ENCODE assay signal across 11 mouse cellular contexts in genomic region chrX:129974816-129975215, GRCm38 (mm10).
DNase-seq lines count a peak whose midpoint lies in the region; ATAC-seq and TF ChIP-seq lines count a peak whose summit lies in the region.
"Had no signal": no experiment of that assay in that cellular context is flagged by ENCODE, and none has a peak within 500 bp of the region (broad histone marks: within the 10 kb centered on the region; RNA-seq: fewer than 3 reads in every experiment).

No protein-coding gene starts in this region.

- DNase-seq in frontal cortex, postnatal 10 days (ENCODE audit: low spot score in 2 of 2) = no peak
- DNase-seq in liver, postnatal 0 days = no peak
- DNase-seq in liver = no peak
- DNase-seq in cerebellum, adult 11-12 months = peak; percentile 28
- DNase-seq in naive thymus-derived CD4-positive, alpha-beta T cell, adult 2 months (ENCODE audit: low read depth) = peak; percentile 1
- no peak for DNase-seq in kidney, postnatal 10 days
- no peak for DNase-seq in adrenal gland, postnatal 14 days
- DNase-seq: lung, postnatal 10 days had no signal

- WGBS in liver, postnatal 0 days (ENCODE audit: insufficient replicate concordance) = 54% methylated on average over 4 of the region's 4 CpGs

- H3K4me1 ChIP-seq in liver, postnatal 0 days (ENCODE audit: insufficient read depth) = no peaks in the 10 kb centered on the region
- H3K4me1 ChIP-seq: limb, embryonic 10.5 days; neural tube, embryonic 13.5 days had no signal

- H3K4me2 ChIP-seq in liver, postnatal 0 days (ENCODE audit: low read depth, low read length) = no peak overlapping the region
- H3K4me2 ChIP-seq: neural tube, embryonic 13.5 days had no signal

- no peak overlapping the region for H3K9ac ChIP-seq in liver, postnatal 0 days (replicated peaks)
- H3K9ac ChIP-seq: neural tube, embryonic 13.5 days had no signal

- no peak for TF ChIP-seq EP300 in liver, postnatal 0 days (IDR thresholded peaks at IDR 0.05; ENCODE audit: low read depth)

- H3K27me3 ChIP-seq in liver, postnatal 0 days (ENCODE audit: insufficient read depth, low read length) = no peaks in the 10 kb centered on the region
- H3K27me3 ChIP-seq: neural tube, embryonic 13.5 days had no signal

- no peak overlapping the region for H3K4me3 ChIP-seq in liver, postnatal 0 days (ENCODE audit: low read depth, low read length)
- H3K4me3 ChIP-seq: limb, embryonic 10.5 days; neural tube, embryonic 13.5 days had no signal

- peak; percentile 65 for ATAC-seq in frontal cortex, adult (ENCODE audit: low TSS enrichment)
- ATAC-seq in liver, postnatal 0 days = no peak

- no peak overlapping the region for H3K27ac ChIP-seq in liver, postnatal 0 days (ENCODE audit: low read depth)
- H3K27ac ChIP-seq: limb, embryonic 10.5 days; neural tube, embryonic 13.5 days had no signal

- H3K9me3 ChIP-seq in liver, postnatal 0 days (ENCODE audit: low read length) = no peaks in the 10 kb centered on the region
- H3K9me3 ChIP-seq: limb, embryonic 10.5 days; neural tube, embryonic 13.5 days had no signal

- TF ChIP-seq CTCF in liver, postnatal 0 days (IDR thresholded peaks at IDR 0.05; ENCODE audit: low read depth) = 0 out of 2 replicates have a peak, but pooled peaks have one; percentile 13

- H3K36me3 ChIP-seq in liver, postnatal 0 days (replicated peaks; ENCODE audit: insufficient read depth, low read length) = no peaks in the 10 kb centered on the region
- H3K36me3 ChIP-seq: limb, embryonic 10.5 days; neural tube, embryonic 13.5 days had no signal

Comparison
In these comparisons a context has a peak if more than half of its experiments do, and no peak if none do; other contexts are left out.
1. DNase-seq: peak in cerebellum, adult 11-12 months (single experiment) and naive thymus-derived CD4-positive, alpha-beta T cell, adult 2 months (single experiment); none in frontal cortex, postnatal 10 days (0 of 2), liver, postnatal 0 days (single experiment), liver (single experiment), kidney, postnatal 10 days (single experiment) and adrenal gland, postnatal 14 days (single experiment).